Mouse (Mus musculus) heart, adult 11 months (tissue): Measurements from ENCODE around the gene Rad21l.
"Not testable (repeated sequence)": the region's sequence is repeated elsewhere in the genome, so short reads cannot be mapped to it uniquely, and the experiment has no call there.

Experiments
- DNase-seq: peaks from one replicate; pipeline ENCODE4 v3.0.0; 2022

Gene Rad21l

GRCm38 (mm10) chr2:151628011-151628410 lies 40.3 kb downstream of the Rad21l start:
- no peak for DNase-seq

GRCm38 (mm10) chr2:151626296-151626695 lies 42.0 kb downstream of the Rad21l start:
- DNase-seq: peak; percentile 77

- DNase-seq: peak; percentile 58
These were observed 44.6 kb downstream of the Rad21l start for GRCm38 (mm10) chr2:151623776-151624175.

- no peak for DNase-seq
These were observed 51.6 kb downstream of the Rad21l start for GRCm38 (mm10) chr2:151616551-151617329.

GRCm38 (mm10) chr2:151615779-151616178 lies 52.6 kb downstream of the Rad21l start:
- not testable (repeated sequence) for DNase-seq

GRCm38 (mm10) chr2:151609974-151610373 lies 58.4 kb downstream of the Rad21l start:
- DNase-seq: no peak

- no peak for DNase-seq
These were observed 59.9 kb downstream of the Rad21l start for GRCm38 (mm10) chr2:151608435-151608834.

- no peak for DNase-seq
These were observed 62.8 kb downstream of the Rad21l start for GRCm38 (mm10) chr2:151605437-151605987.

- no peak for DNase-seq
These were observed 64.7 kb downstream of the Rad21l start for GRCm38 (mm10) chr2:151603630-151604029.

- DNase-seq: no peak
These were observed 66.2 kb downstream of the Rad21l start for GRCm38 (mm10) chr2:151602106-151602505.

- DNase-seq: no peak
These were observed 70.3 kb downstream of the Rad21l start for GRCm38 (mm10) chr2:151598068-151598467.
